Mouse (Mus musculus) ES-E14 (cell line): ENCODE measurements around the gene Klhdc3. TPM values are rescaled to one million over a fixed set of nuclear protein-coding genes. Genes with fewer than 3 reads are reported as not detected.

Source experiments
- DNase-seq: peaks from one replicate; pipeline ENCODE4 v3.0.0-alpha.2; 2013; ENCODE audit warnings: low read depth, low spot score
- H3K27ac ChIP-seq: 2 replicates; pipeline ENCODE4 v1.5.1; 2012; ENCODE audit warnings: low read depth, mild to moderate bottlenecking, low read length, moderate library complexity, mixed read lengths; ENCODE audit not compliant: poor library complexity, insufficient read depth, severe bottlenecking
- H3K36me3 ChIP-seq: 2 replicates; pipeline ENCODE4 v1.6.1; 2012; ENCODE audit warnings: mild to moderate bottlenecking, low read length, moderate library complexity, mixed read lengths; ENCODE audit not compliant: control insufficient read depth, poor library complexity, insufficient read depth, severe bottlenecking
- H3K4me1 ChIP-seq, 2 experiments: fragments of 150-350 bp in 1 of 2; sonication (generic) in 1 of 2; 2 replicates each; pipeline ENCODE4 v1.6.1; 2012; ENCODE audit warnings: low read length in 2 of 2, mild to moderate bottlenecking in 1 of 2, mixed read lengths in 1 of 2; ENCODE audit not compliant: control insufficient read depth in 2 of 2, insufficient read depth in 2 of 2, poor library complexity in 1 of 2
- H3K4me3 ChIP-seq, 2 experiments: fragments of 150-350 bp in 1 of 2; sonication (generic) in 1 of 2; 2 replicates each; pipeline ENCODE4 v1.5.1; 2012; ENCODE audit warnings: low read length in 2 of 2, low read depth in 1 of 2, mild to moderate bottlenecking in 1 of 2, mixed read lengths in 1 of 2; ENCODE audit not compliant: insufficient read depth in 1 of 2, poor library complexity in 1 of 2, severe bottlenecking in 1 of 2
- H3K9ac ChIP-seq: 2 replicates; pipeline ENCODE4 v1.6.1; 2012; ENCODE audit warnings: low read depth, mild to moderate bottlenecking, low read length, mixed read lengths; ENCODE audit not compliant: poor library complexity, insufficient read depth, severe bottlenecking
- H3K9me3 ChIP-seq: fragments of 150-350 bp; sonication (generic); 2 replicates; pipeline ENCODE4 v1.6.1; 2012; ENCODE audit warnings: low read depth, mild to moderate bottlenecking, low read length; ENCODE audit not compliant: control insufficient read depth, insufficient read depth
- CHD2 ChIP-seq: IDR thresholded peaks from 2 replicates; pipeline ENCODE4 v1.6.1; 2014; ENCODE audit warnings: mild to moderate bottlenecking, low read depth, low read length, inconsistent platforms
- HCFC1 ChIP-seq: IDR thresholded peaks from 2 replicates; pipeline ENCODE4 v1.6.1; 2012; ENCODE audit warnings: low read length, inconsistent platforms, borderline replicate concordance; ENCODE audit not compliant: insufficient read depth
- MAFK ChIP-seq: IDR thresholded peaks from 2 replicates; pipeline ENCODE4 v1.6.1; 2014; ENCODE audit warnings: mild to moderate bottlenecking, low read depth, low read length, inconsistent platforms; ENCODE audit not compliant: insufficient read depth
- ZC3H11A ChIP-seq: IDR thresholded peaks from 2 replicates; pipeline ENCODE4 v1.6.1; 2012; ENCODE audit warnings: low read depth, mild to moderate bottlenecking, inconsistent platforms, low read length, borderline replicate concordance
- ZNF384 ChIP-seq: IDR thresholded peaks from 2 replicates; pipeline ENCODE4 v1.6.1; 2012; ENCODE audit warnings: low read depth, low read length, inconsistent platforms
- in situ Hi-C, 2 experiments: fragments of 600-800 bp; cut with MboI; formaldehyde crosslinking; loops; one replicate each; pipeline ENCODE4 v1.15.1; 2025; ENCODE audit warnings: low sequenced_read_pairs in 2 of 2, inconsistent platforms in 1 of 2; ENCODE audit not compliant: unreplicated experiment in 2 of 2
- total RNA-seq: library from RNA; depleted of rRNA; stranded (reverse); fragments of 300-350 nt; gene quantifications from 2 replicates; pipeline ENCODE4 v1.2.3, GENCODE M21; 2012

The Klhdc3 gene
- total RNA-seq, 1 experiment = 65.1 TPM

- Histone ChIP-seq H3K36me3 (peaks cover 13% of the 10 kb centered on the region; the same call in 1 of the 2 replicates), H3K9me3 (no peaks in the 10 kb centered on the region), H3K9ac (no peak overlapping the region), H3K4me3 (no peak overlapping the region), H3K27ac (no peak overlapping the region), H3K4me1 (peaks cover 2 to 9% of the 10 kb centered on the region in 2 experiments; a peak in 3 of 4 replicates)
- TF ChIP-seq ZNF384 (no peak), MAFK (no peak), HCFC1 (no peak), ZC3H11A (no peak), CHD2 (no peak)
- in situ Hi-C loops = no loop called here
- no peak for DNase-seq
Measured at GRCm38 (mm10) chr17:46698515-46698914, 17.8 kb upstream of the Klhdc3 start.

- TF ChIP-seq ZNF384 (no peak), ZC3H11A (no peak), CHD2 (no peak), HCFC1 (no peak), MAFK (no peak)
- H3K36me3 ChIP-seq = peaks cover 9% of the 10 kb centered on the region; the same call in 1 of the 2 replicates
- H3K27ac ChIP-seq = no peak overlapping the region
- 0 out of 4 replicates have a peak, but pooled peaks cover 0 to 2% of the 10 kb centered on the region in 2 experiments for H3K4me1 ChIP-seq
- in situ Hi-C loops = no loop called here
- no peak for DNase-seq
- no peak overlapping the region for H3K4me3 ChIP-seq
- no peaks in the 10 kb centered on the region for H3K9me3 ChIP-seq
- no peak overlapping the region for H3K9ac ChIP-seq
Measured at GRCm38 (mm10) chr17:46694517-46695063, 13.9 kb upstream of the Klhdc3 start.

- no peak for DNase-seq
- Histone ChIP-seq H3K36me3 (peaks cover 16% of the 10 kb centered on the region), H3K4me3 (no peak overlapping the region), H3K27ac (no peak overlapping the region), H3K9ac (no peak overlapping the region), H3K4me1 (no peaks in the 10 kb centered on the region; a peak in 1 of 4 replicates), H3K9me3 (no peaks in the 10 kb centered on the region)
- in situ Hi-C loops = no loop called here
- TF ChIP-seq HCFC1 = no peak
- no peak for TF ChIP-seq ZC3H11A
- TF ChIP-seq CHD2 = no peak
- TF ChIP-seq MAFK = no peak
- TF ChIP-seq ZNF384 = no peak
Measured at GRCm38 (mm10) chr17:46691390-46691789, 10.7 kb upstream of the Klhdc3 start.

GRCm38 (mm10) chr17:46690665-46691064 lies 10.0 kb upstream of the Klhdc3 start:
- TF ChIP-seq HCFC1 (no peak), CHD2 (no peak), MAFK (peak; percentile 59; the same call in 1 of the 2 replicates), ZNF384 (no peak), ZC3H11A (no peak)
- H3K9ac ChIP-seq = no peak overlapping the region
- in situ Hi-C loops = no loop called here
- no peak overlapping the region for H3K4me3 ChIP-seq
- H3K36me3 ChIP-seq = peaks cover 22% of the 10 kb centered on the region
- no peak overlapping the region for H3K27ac ChIP-seq
- no peak for DNase-seq
- H3K9me3 ChIP-seq = no peaks in the 10 kb centered on the region
- no peaks in the 10 kb centered on the region; a peak in 1 of 4 replicates for H3K4me1 ChIP-seq
